Mouse (Mus musculus): Measurements from ENCODE around the gene Bcl9l. TPM values are rescaled to one million over a fixed set of nuclear protein-coding genes. Genes with fewer than 3 reads are reported as not detected.

Bcl9l gene
- total RNA-seq, 4 experiments from 2014 or later: 36.4 to 43.8 (median 41.7) TPM

DNA sequence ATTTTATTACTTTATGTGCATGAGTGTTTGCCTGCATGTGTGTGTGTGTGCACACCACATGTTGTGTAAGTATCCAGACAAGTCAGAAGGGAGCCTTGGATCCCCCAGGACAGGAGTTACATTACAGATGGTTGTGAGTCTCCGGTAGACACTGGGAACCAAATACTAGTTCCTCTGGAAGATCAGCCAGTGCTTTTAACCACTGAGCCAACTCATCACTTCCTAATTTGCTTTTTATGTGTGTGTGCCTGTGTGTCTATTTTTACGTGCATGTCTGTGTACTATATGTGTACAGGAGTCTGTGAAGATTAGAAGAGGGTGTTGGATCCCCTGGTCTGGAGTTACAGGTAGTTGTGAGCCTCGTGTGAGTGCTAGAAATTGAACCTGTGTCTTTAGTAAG lies 58.1 kb downstream of the Bcl9l start:
- no peak for DNase-seq (ENCODE audit: low spot score in 2 of 2)

DNA sequence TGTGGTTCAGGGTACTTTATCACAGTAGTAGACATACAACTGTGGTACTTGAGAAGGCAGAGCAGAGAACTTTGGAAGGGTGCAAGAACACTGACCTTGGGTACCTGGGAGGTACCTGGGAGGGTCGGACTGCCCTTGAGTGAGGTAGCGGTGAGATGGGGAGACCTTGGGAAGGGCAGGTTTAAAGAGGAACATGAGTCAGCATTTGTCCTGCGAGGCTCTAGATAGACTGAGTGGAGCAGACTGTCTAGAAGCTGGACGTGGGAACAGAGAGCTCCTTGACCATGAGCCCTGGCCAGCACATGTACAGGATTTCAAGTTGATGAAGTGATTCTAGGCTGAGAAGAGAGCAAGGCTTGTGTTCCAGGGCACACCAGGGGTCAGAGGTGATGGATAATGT lies 59.7 kb downstream of the Bcl9l start:
- DNase-seq (ENCODE audit: low spot score in 2 of 2): no peak

DNA sequence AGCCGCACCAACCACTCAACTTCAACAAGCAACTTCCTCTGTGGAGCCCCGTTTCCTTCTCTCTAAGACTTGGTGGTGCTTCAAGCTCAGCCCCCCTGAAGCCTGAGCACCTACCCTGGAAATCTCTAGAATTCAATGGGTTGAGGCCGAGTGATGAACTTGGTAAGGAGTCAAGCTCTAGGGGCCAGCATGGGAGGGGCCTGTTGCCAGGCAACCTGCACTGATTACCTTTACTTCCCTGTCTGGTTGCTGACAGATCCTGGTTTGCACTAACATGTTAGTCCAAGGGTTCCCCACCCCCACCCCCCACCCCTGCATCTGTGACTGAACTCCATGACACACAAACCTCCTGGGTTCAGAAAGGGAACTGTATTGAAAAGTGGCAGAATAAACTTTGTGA lies 62.4 kb downstream of the Bcl9l start:
- DNase-seq (ENCODE audit: low spot score in 2 of 2): no peak

DNA sequence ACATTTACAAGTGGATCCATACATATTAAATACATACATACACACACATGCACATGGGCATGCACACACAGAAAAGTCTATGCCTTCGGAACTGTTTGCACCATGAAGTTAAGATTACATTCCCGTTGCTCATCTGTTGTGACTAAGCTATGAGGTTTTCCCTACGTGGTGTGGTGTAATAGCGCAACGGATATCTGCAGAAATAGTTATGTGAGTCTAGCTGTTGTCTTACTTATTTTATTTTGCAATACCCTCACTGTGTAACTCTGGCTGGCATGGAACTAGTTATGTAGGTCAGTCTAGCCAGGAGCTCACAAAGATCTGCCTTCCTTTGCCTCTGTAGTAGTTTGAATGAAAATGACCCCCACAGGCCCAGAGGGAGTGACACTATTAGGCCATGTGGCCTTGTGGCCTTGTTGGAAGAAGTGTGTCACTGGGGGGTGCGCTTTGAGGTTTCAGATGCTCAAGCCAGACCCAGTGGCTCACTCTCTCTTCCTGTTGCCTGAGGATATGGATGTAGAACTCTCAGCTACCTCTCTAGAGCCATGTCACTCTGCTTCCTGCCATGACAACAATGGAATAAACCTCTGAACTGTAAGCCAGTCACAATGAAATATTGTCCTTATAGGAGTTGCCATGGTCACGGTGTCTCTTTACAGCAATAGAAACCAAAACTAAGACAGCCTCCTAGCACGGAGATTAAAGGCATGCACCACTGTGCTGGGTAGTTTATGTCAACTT lies 66.0 kb downstream of the Bcl9l start:
- no peak for DNase-seq (ENCODE audit: low spot score in 2 of 2)

DNA sequence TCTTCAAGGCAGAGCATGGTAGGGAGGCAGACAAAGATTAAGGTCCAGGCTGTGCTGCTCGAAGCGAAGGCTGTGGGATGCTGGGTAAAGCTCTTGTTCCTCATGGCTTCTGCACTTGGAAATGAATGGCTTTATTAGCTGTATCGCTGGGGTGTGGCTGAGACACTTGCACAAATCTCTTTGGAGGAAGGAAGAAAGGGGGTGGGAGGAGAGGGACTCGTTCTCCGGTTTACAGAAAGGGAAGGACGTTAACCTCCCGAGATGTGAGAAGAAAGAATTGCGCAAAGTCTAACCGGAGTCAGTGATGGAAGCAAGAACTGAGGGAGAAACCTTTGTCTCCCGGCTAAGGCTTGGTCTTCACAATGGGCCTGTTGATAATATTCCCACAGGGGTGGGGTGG lies 68.5 kb downstream of the Bcl9l start:
- DNase-seq (ENCODE audit: low spot score in 2 of 2): no peak

DNA sequence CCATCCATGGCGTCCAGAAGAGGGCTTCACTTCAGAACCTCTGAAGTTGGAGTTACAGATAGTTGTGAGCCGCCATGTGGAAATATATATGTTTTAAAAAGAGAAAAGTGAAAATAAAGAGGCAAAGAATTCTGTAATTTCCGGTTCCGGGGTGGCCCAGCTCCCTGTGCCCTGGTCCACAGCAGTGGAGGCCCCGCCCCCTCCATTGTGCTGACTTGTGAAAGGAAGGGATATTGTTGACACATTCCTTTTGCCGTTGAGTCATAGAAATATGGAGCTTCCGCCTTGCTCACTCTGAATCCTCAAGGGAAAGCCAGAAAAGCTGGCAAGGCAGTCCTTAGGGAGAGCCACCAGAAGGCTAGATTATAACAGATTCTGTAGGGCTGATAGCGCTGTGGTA lies 69.5 kb downstream of the Bcl9l start:
- no peak for DNase-seq (ENCODE audit: low spot score in 2 of 2)

Other genes starting within 250 kb of the Bcl9l start
- 10 to 100 TPM in 1 of 4 experiments, 1 to 10 TPM in 3; 5.1 to 10.2 (median 7.3) TPM for gene Cbl, start 248.8 kb upstream of the Bcl9l start, total RNA-seq (2022)
- not detected for gene Ccdc153, start 242.1 kb upstream of the Bcl9l start, total RNA-seq (2022)
- 1 to 10 TPM in 1 of 4 experiments, under 1 TPM in 3; 0.56 to 1.0 (median 0.95) TPM for gene Pdzd3, start 231.4 kb upstream of the Bcl9l start, total RNA-seq (2022)
- 10 to 100 TPM; 20.5 to 24.7 (median 22.6) TPM for gene Nlrx1, start 214.2 kb upstream of the Bcl9l start, total RNA-seq (2022)
- under 1 TPM; 0.12 to 0.70 (median 0.30) TPM for gene Abcg4, start 194.2 kb upstream of the Bcl9l start, total RNA-seq (2022)
- gene Hinfp, start 177.2 kb upstream of the Bcl9l start, total RNA-seq (2022): 1 to 10 TPM; 4.5 to 9.6 (median 7.2) TPM
- 10 to 100 TPM; 10.4 to 18.9 (median 15.2) TPM for gene C2cd2l, start 162.5 kb upstream of the Bcl9l start, total RNA-seq (2022)
- 10 to 100 TPM; 10.9 to 14.8 (median 13.0) TPM for gene Dpagt1, start 156.8 kb upstream of the Bcl9l start, total RNA-seq (2022)
- 10 to 100 TPM in 1 of 4 experiments, 1 to 10 TPM in 3; 7.8 to 10.3 (median 8.7) TPM for gene H2afx, start 148.1 kb upstream of the Bcl9l start, total RNA-seq (2022)
- 10 to 100 TPM; 24.2 to 26.1 (median 25.2) TPM for gene Hmbs, start 138.6 kb upstream of the Bcl9l start, total RNA-seq (2022)
- 10 to 100 TPM; 17.6 to 19.0 (median 18.3) TPM for gene Vps11, start 121.2 kb upstream of the Bcl9l start, total RNA-seq (2022)
- 10 to 100 TPM; 24.2 to 32.0 (median 25.9) TPM for gene Hyou1, start 103.3 kb upstream of the Bcl9l start, total RNA-seq (2022)
- gene Slc37a4, start 86.0 kb upstream of the Bcl9l start, total RNA-seq (2022): 100 to 1,000 TPM in 3 of 4 experiments, 10 to 100 TPM in 1; 96.0 to 131 (median 127) TPM
- gene Rps25, start 75.7 kb upstream of the Bcl9l start, total RNA-seq (2022): 100 to 1,000 TPM; 854 to 938 (median 914) TPM
- 10 to 100 TPM; 17.5 to 23.0 (median 19.5) TPM for gene Trappc4, start 75.2 kb upstream of the Bcl9l start, total RNA-seq (2022)
- 1 to 10 TPM; 1.6 to 4.5 (median 3.4) TPM for gene Ccdc84, start 64.3 kb upstream of the Bcl9l start, total RNA-seq (2022)
- not detected for gene Foxr1, start 41.7 kb upstream of the Bcl9l start, total RNA-seq (2022)
- gene Upk2, start 27.8 kb upstream of the Bcl9l start, total RNA-seq (2022): under 1 TPM in 2 of 4 experiments, not detected in 2; 0.29 to 0.54 TPM
- gene Cxcr5, start 79.1 kb downstream of the Bcl9l start, total RNA-seq (2022): not detected
- 10 to 100 TPM; 71.3 to 85.3 (median 74.4) TPM for gene Ddx6, start 122.1 kb downstream of the Bcl9l start, total RNA-seq (2022)
- not detected for gene Treh, start 190.4 kb downstream of the Bcl9l start, total RNA-seq (2022)

All from gastrocnemius, adult 8-10 months (tissue).